Mouse (Mus musculus) intestine, postnatal 0 days (tissue): ENCODE data around the gene Slc25a19. TPM values are rescaled to one million over a fixed set of nuclear protein-coding genes. Genes with fewer than 3 reads are reported as not detected.
"Not testable (repeated sequence)": the region's sequence is repeated elsewhere in the genome, so short reads cannot be mapped to it uniquely, and the experiment has no call there.

Experiments
- ATAC-seq: fragments of 200-750 bp; cut with Nextera tagmentation; 2 replicates; pipeline ENCODE4 v1.8.0; 2017; ENCODE audit warnings: mild to moderate bottlenecking, moderate TSS enrichment, moderate library complexity
- H3K27ac ChIP-seq: fragments of 300-500 bp; sonication (generic); 2 replicates; pipeline ENCODE4 v1.5.1; 2014; ENCODE audit warnings: mild to moderate bottlenecking, low read depth, low read length, moderate library complexity
- H3K27me3 ChIP-seq: fragments of 300-500 bp; sonication (generic); replicated peaks from 2 replicates; pipeline ENCODE4 v1.6.1; 2014; ENCODE audit warnings: low read length, mixed read lengths; ENCODE audit not compliant: control insufficient read depth, insufficient read depth
- H3K36me3 ChIP-seq: fragments of 300-500 bp; sonication (generic); 2 replicates; pipeline ENCODE4 v1.6.1; 2014; ENCODE audit warnings: mild to moderate bottlenecking, moderate library complexity; ENCODE audit not compliant: control insufficient read depth, insufficient read depth
- H3K4me1 ChIP-seq: fragments of 300-500 bp; sonication (generic); replicated peaks from 2 replicates; pipeline ENCODE4 v1.6.1; 2014; ENCODE audit warnings: antibody characterized with exemption, low read length, mixed read lengths; ENCODE audit not compliant: control insufficient read depth, insufficient read depth
- H3K4me2 ChIP-seq: fragments of 300-500 bp; sonication (generic); replicated peaks from 2 replicates; pipeline ENCODE4 v1.6.1; 2014; ENCODE audit warnings: low read depth, mild to moderate bottlenecking, moderate library complexity
- H3K4me3 ChIP-seq: fragments of 300-500 bp; sonication (generic); 2 replicates; pipeline ENCODE4 v1.5.1; 2014; ENCODE audit warnings: low read depth, low read length
- H3K9ac ChIP-seq: fragments of 300-500 bp; sonication (generic); 2 replicates; pipeline ENCODE4 v1.6.1; 2014; ENCODE audit warnings: mild to moderate bottlenecking, low read depth, low read length
- H3K9me3 ChIP-seq: fragments of 300-500 bp; sonication (generic); 2 replicates; pipeline ENCODE4 v1.6.1; 2016; ENCODE audit warnings: mixed run types; ENCODE audit not compliant: control insufficient read depth
- CTCF ChIP-seq: sonication (generic); IDR thresholded peaks from 2 replicates; pipeline ENCODE4 v1.5.1; 2016; ENCODE audit warnings: low read depth, mild to moderate bottlenecking, control low read depth, antibody characterized with exemption, moderate library complexity
- WGBS: fragments of 180-500 bp; shearing (Covaris S2); extraction: QIAGEN DNeasy Blood & Tissue Kit; methylation state at CpG from one replicate; pipeline ENCODE4 v1.1.7; 2014; 5-methylcytosine and 5-hydroxymethylcytosine counted together
- polyA plus RNA-seq: library from polyadenylated mRNA; unstranded; fragments of >200 nt; fragmentation: Nextera tagmentation; extraction: Ambion mirVana; gene quantifications from 2 replicates; pipeline ENCODE4 v1.2.1, GENCODE M21; 2015

The Slc25a19 gene
- polyA plus RNA-seq, 1 experiment from 2014 or later, result 19.1 TPM

- Histone ChIP-seq H3K27me3 (no peaks in the 10 kb centered on the region), H3K4me1 (no peaks in the 10 kb centered on the region), H3K36me3 (peaks cover 28% of the 10 kb centered on the region; the same call in 1 of the 2 replicates), H3K4me3 (no peak overlapping the region), H3K4me2 (no peak overlapping the region), H3K9ac (no peak overlapping the region), H3K9me3 (no peaks in the 10 kb centered on the region), H3K27ac (no peak overlapping the region)
- 82% methylated on average over 3 of the region's 3 CpGs for WGBS
- no peak for ATAC-seq
- TF ChIP-seq CTCF, result no peak
Measured at GRCm38 (mm10) chr11:115653194-115653593, 25.1 kb upstream of the Slc25a19 start.

DNA sequence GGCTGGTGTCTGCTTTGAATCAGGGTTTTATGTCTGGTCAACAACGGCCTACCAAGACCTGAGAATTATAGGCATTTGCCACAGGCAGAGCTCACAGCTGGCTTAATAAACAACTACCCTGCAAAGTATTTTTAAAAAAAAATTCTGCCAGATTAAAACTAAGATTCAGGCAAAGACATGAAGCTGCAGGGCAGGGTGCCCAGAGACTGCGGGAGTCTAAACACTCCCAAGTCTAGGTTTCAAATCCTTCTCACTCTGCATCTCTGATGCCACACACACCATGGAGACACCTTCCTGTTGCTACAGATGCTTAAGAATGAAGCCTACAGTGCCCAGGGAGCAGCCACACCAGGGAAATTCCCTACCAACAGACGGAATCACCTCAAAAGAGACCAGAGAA, 23.6 kb upstream of the Slc25a19 start:
- Histone ChIP-seq H3K27ac (no peak overlapping the region), H3K27me3 (no peaks in the 10 kb centered on the region), H3K4me3 (no peak overlapping the region), H3K9ac (no peak overlapping the region), H3K36me3 (peaks cover 37% of the 10 kb centered on the region), H3K9me3 (no peaks in the 10 kb centered on the region), H3K4me1 (no peaks in the 10 kb centered on the region), H3K4me2 (no peak overlapping the region)
- TF ChIP-seq CTCF, result no peak
- no peak for ATAC-seq
- 80% methylated on average over 3 of the region's 3 CpGs for WGBS

- ATAC-seq, result no peak
- TF ChIP-seq CTCF, result no peak
- Histone ChIP-seq H3K9me3 (no peaks in the 10 kb centered on the region), H3K4me1 (no peaks in the 10 kb centered on the region), H3K9ac (no peak overlapping the region), H3K27ac (no peak overlapping the region), H3K27me3 (no peaks in the 10 kb centered on the region), H3K36me3 (peaks cover 49% of the 10 kb centered on the region), H3K4me3 (no peak overlapping the region), H3K4me2 (no peak overlapping the region)
- WGBS, result 73% methylated on average over 10 of the region's 10 CpGs
Measured at GRCm38 (mm10) chr11:115649706-115650105, 21.6 kb upstream of the Slc25a19 start.

DNA sequence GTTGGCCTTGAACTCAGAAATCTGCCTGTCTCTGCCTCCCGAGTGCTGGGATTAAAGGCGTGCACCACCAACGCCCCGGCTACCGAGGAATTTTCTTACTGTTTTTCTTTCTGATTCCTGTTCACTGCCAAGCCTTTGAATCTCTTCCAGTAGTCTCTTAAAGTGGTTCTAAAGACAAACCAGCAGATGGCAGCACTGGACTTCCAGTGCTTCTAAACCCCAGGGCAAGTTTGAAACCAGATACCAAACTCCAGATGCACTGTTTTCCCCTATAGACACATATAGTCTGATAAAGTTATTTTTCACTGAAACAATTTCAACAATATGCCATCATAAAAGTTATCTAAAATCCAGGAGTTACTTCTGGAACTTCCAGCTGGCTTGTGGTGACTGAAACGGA, 19.4 kb upstream of the Slc25a19 start:
- H3K36me3 ChIP-seq, result peaks cover 50% of the 10 kb centered on the region
- no peak overlapping the region for H3K4me2 ChIP-seq
- peak; percentile 87 for TF ChIP-seq CTCF
- no peak overlapping the region for H3K9ac ChIP-seq
- H3K9me3 ChIP-seq, result no peaks in the 10 kb centered on the region
- H3K27ac ChIP-seq, result no peak overlapping the region
- H3K27me3 ChIP-seq, result no peaks in the 10 kb centered on the region
- no peak overlapping the region for H3K4me3 ChIP-seq
- no peak for ATAC-seq
- WGBS, result 42% methylated on average over 6 of the region's 6 CpGs
- no peaks in the 10 kb centered on the region for H3K4me1 ChIP-seq

GRCm38 (mm10) chr11:115646439-115646838, 18.3 kb upstream of the Slc25a19 start:
- Histone ChIP-seq H3K36me3 (peaks cover 50% of the 10 kb centered on the region), H3K9ac (no peak overlapping the region), H3K27me3 (no peaks in the 10 kb centered on the region), H3K4me3 (no peak overlapping the region), H3K4me1 (no peaks in the 10 kb centered on the region), H3K4me2 (no peak overlapping the region), H3K9me3 (no peaks in the 10 kb centered on the region), H3K27ac (no peak overlapping the region)
- no peak for TF ChIP-seq CTCF
- no peak for ATAC-seq
- 92% methylated on average over 9 of the region's 9 CpGs for WGBS

DNA sequence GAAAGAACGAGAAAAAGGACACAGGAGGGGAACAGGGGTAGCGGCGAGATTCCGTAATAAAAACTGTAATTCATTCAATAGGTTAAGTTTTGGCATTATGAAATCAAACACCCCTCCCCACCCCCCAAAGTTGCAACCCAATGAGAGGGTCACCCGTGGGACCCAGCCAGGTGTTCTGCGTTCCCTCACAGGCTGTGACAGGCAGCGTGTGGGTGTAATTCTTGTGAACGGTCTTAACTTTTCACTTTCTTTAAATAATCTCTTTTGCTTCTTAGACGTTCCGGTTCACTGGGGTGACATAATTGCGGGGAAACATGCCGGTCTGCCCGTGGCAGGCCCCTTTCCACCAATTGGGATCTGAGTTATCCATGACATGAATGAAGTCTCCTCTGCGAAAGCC, 17.4 kb upstream of the Slc25a19 start:
- not testable (repeated sequence) for H3K4me3 ChIP-seq, H3K27me3 ChIP-seq, H3K9me3 ChIP-seq, H3K27ac ChIP-seq, H3K4me2 ChIP-seq, ATAC-seq, H3K9ac ChIP-seq, H3K4me1 ChIP-seq
- WGBS, result 81% methylated on average over 14 of the region's 14 CpGs
- peaks cover 50% of the 10 kb centered on the region for H3K36me3 ChIP-seq

- no peak overlapping the region for H3K27ac ChIP-seq
- H3K27me3 ChIP-seq, result no peaks in the 10 kb centered on the region
- H3K9me3 ChIP-seq, result no peaks in the 10 kb centered on the region
- H3K4me3 ChIP-seq, result no peak overlapping the region
- ATAC-seq, result no peak
- no peak overlapping the region for H3K4me2 ChIP-seq
- peaks cover 42% of the 10 kb centered on the region for H3K36me3 ChIP-seq
- TF ChIP-seq CTCF, result no peak
- WGBS, result 90% methylated on average over 13 of the region's 13 CpGs
- no peak overlapping the region for H3K9ac ChIP-seq
- H3K4me1 ChIP-seq, result 0 out of 2 replicates have a peak, but pooled peaks cover 3% of the 10 kb centered on the region
Measured at GRCm38 (mm10) chr11:115644308-115644707, 16.2 kb upstream of the Slc25a19 start.
